ENCODE assay signal across 30 mouse cellular contexts in genomic region chr2:132280518-132281120, GRCm38 (mm10). TPM values are rescaled to one million over a fixed set of nuclear protein-coding genes. Genes with fewer than 3 reads are reported as not detected.
DNase-seq lines count a peak whose midpoint lies in the region; ATAC-seq and TF ChIP-seq lines count a peak whose summit lies in the region.
"Had no signal": no experiment of that assay in that cellular context is flagged by ENCODE, and none has a peak within 500 bp of the region (broad histone marks: within the 10 kb centered on the region; RNA-seq: fewer than 3 reads in every experiment).

No protein-coding gene starts in this region.

- no peak for TF ChIP-seq EP300 in heart, adult 2 months (IDR thresholded peaks at IDR 0.05; ENCODE audit: insufficient read depth, low read depth, low read length)
- TF ChIP-seq EP300 in CH12.LX (IDR thresholded peaks at IDR 0.05; ENCODE audit: low read length), result no peak

- WGBS in heart, adult 2 months, result 76% methylated on average over 10 of the region's 10 CpGs
- 89% methylated on average over 10 of the region's 10 CpGs for WGBS in heart, embryonic 12.5 days

- no peaks in the 10 kb centered on the region for H3K27me3 ChIP-seq in heart, adult 2 months (ENCODE audit: control insufficient read depth, insufficient read depth, low read length)
- H3K27me3 ChIP-seq in heart, embryonic 12.5 days (replicated peaks), result 0 out of 2 replicates have a peak, but pooled peaks cover 5% of the 10 kb centered on the region
- H3K27me3 ChIP-seq in megakaryocyte, embryonic 14.5 days (replicated peaks), result no peaks in the 10 kb centered on the region
- H3K27me3 ChIP-seq in CH12.LX (replicated peaks), result no peaks in the 10 kb centered on the region
- H3K27me3 ChIP-seq: embryonic facial prominence, embryonic 12.5 days; forebrain, embryonic 15.5 days; hindbrain, embryonic 15.5 days; intestine, embryonic 15.5 days; limb, embryonic 12.5 days; liver, embryonic 12.5 days; neural tube, embryonic 13.5 days had no signal

- in situ Hi-C loops in CH12.LX (cut with MboI; ENCODE audit: low pct_ligation_motif_present, low pct_unique_long_range_greater_than_20kb, low sequenced_read_pairs), result no loop called here

- dilution Hi-C loops in CH12.LX (cut with MboI; ENCODE audit: extremely low pct_ligation_motif_present, extremely low pct_unique_long_range_greater_than_20kb, low sequenced_read_pairs), result no loop called here

- no peak overlapping the region for H3K4me3 ChIP-seq in heart, adult 2 months
- H3K4me3 ChIP-seq in heart, embryonic 12.5 days, result no peak overlapping the region
- H3K4me3 ChIP-seq in megakaryocyte, embryonic 14.5 days (replicated peaks), result peak overlapping the region; percentile 64
- H3K4me3 ChIP-seq in CH12.LX (replicated peaks in 1 of 3; ENCODE audit: low read depth in 2 of 3, low read length in 2 of 3, poor library complexity in 1 of 3), result no peak overlapping the region
- no peak overlapping the region for H3K4me3 ChIP-seq in brown adipose tissue, adult 24 weeks (ENCODE audit: insufficient read depth, low read depth, low read length)
- H3K4me3 ChIP-seq: embryonic facial prominence, embryonic 12.5 days; forebrain, embryonic 10.5 days; forebrain, embryonic 15.5 days; hindbrain, embryonic 10.5 days; hindbrain, embryonic 15.5 days; intestine, embryonic 15.5 days; limb, embryonic 12.5 days; liver, embryonic 12.5 days; midbrain, embryonic 12.5 days; myocyte; neural tube, embryonic 13.5 days had no signal

- intact Hi-C loops in heart, adult 2 months (cut with DNase I), result loop anchor here (2.0 kb wide), 1 partner anchor 16 kb away; no protein-coding TSS in a partner anchor

- no peak for TF ChIP-seq RAD21 in CH12.LX (IDR thresholded peaks at IDR 0.05; ENCODE audit: low read depth, low read length)

- H3K79me2 ChIP-seq in heart, adult 2 months (replicated peaks; ENCODE audit: control insufficient read depth, insufficient read depth, low read length), result peaks cover 6% of the 10 kb centered on the region
- peaks cover 9% of the 10 kb centered on the region for H3K79me2 ChIP-seq in CH12.LX (replicated peaks; ENCODE audit: control insufficient read depth, extremely low read depth, insufficient read depth, poor library complexity, severe bottlenecking)

- no peak for DNase-seq in heart, adult 2 months
- no peak for DNase-seq in CH12.LX (ENCODE audit: extremely low read depth)
- no peak for DNase-seq in neural tube, embryonic 10.5 days (ENCODE audit: extremely low spot score, low spot score)
- DNase-seq in thymus, postnatal 0 days (ENCODE audit: low spot score), result no peak
- DNase-seq: adrenal gland, postnatal 10 days; cerebellum, adult 11-12 months; cerebellum, adult 9-11 months; embryo, embryonic 11 days; heart, postnatal 10 days; kidney, adult 8-10 months; liver, postnatal 0 days; thymus, adult 2 months; thymus, postnatal 4 days had no signal

- no peak overlapping the region for H3K4me2 ChIP-seq in heart, embryonic 12.5 days
- H3K4me2 ChIP-seq in CH12.LX (ENCODE audit: insufficient read depth, low read depth, poor library complexity, severe bottlenecking), result peak overlapping the region; percentile 38
- H3K4me2 ChIP-seq: embryonic facial prominence, embryonic 12.5 days; forebrain, embryonic 15.5 days; heart, embryonic 11.5 days; hindbrain, embryonic 15.5 days; intestine, embryonic 15.5 days; limb, embryonic 12.5 days; liver, embryonic 12.5 days; midbrain, embryonic 12.5 days; neural tube, embryonic 13.5 days had no signal

- peaks cover 43% of the 10 kb centered on the region for H3K4me1 ChIP-seq in heart, adult 2 months (ENCODE audit: control insufficient read depth, insufficient read depth, low read length)
- H3K4me1 ChIP-seq in heart, embryonic 12.5 days (replicated peaks), result peaks cover 53% of the 10 kb centered on the region
- H3K4me1 ChIP-seq in megakaryocyte, embryonic 14.5 days, result peaks cover 96% of the 10 kb centered on the region
- H3K4me1 ChIP-seq in CH12.LX (ENCODE audit: control insufficient read depth in 1 of 2, insufficient read depth in 2 of 2), result peaks cover 26 to 75% of the 10 kb centered on the region in 2 experiments
- peaks cover 43% of the 10 kb centered on the region for H3K4me1 ChIP-seq in brown adipose tissue, adult 24 weeks (ENCODE audit: control insufficient read depth, insufficient read depth, insufficient read length, low read length)

- H3K36me3 ChIP-seq in heart, adult 2 months (ENCODE audit: control insufficient read depth, insufficient read depth, low read length), result peaks cover 40% of the 10 kb centered on the region
- H3K36me3 ChIP-seq in heart, embryonic 12.5 days, result peaks cover 4% of the 10 kb centered on the region; the same call in 1 of the 2 replicates
- peaks cover 79% of the 10 kb centered on the region for H3K36me3 ChIP-seq in megakaryocyte, embryonic 14.5 days (replicated peaks; ENCODE audit: low read length)
- H3K36me3 ChIP-seq in CH12.LX (replicated peaks in 1 of 2; ENCODE audit: control insufficient read depth in 1 of 2, insufficient read depth in 1 of 2, low read length in 1 of 2), result peaks cover 0 to 30% of the 10 kb centered on the region in 2 experiments
- H3K36me3 ChIP-seq: forebrain, embryonic 15.5 days; intestine, embryonic 15.5 days; midbrain, embryonic 12.5 days had no signal

- H3K9me3 ChIP-seq in heart, embryonic 12.5 days (replicated peaks), result 0 out of 2 replicates have a peak, but pooled peaks cover under 1% of the 10 kb centered on the region
- no peaks in the 10 kb centered on the region for H3K9me3 ChIP-seq in megakaryocyte, embryonic 14.5 days
- peaks cover 3% of the 10 kb centered on the region for H3K9me3 ChIP-seq in CH12.LX (replicated peaks; ENCODE audit: low read length)
- H3K9me3 ChIP-seq: embryonic facial prominence, embryonic 12.5 days; forebrain, embryonic 10.5 days; forebrain, embryonic 15.5 days; hindbrain, embryonic 10.5 days; hindbrain, embryonic 15.5 days; intestine, embryonic 15.5 days; limb, embryonic 12.5 days; liver, embryonic 12.5 days; midbrain, embryonic 12.5 days; neural tube, embryonic 13.5 days had no signal

- no peak for TF ChIP-seq POLR2A in heart, adult 2 months (IDR thresholded peaks at IDR 0.05; ENCODE audit: insufficient read depth, low read depth, low read length)
- TF ChIP-seq POLR2A in CH12.LX (IDR thresholded peaks at IDR 0.05; ENCODE audit: low read depth, low read length), result no peak

- H3K27ac ChIP-seq in heart, adult 2 months, result peak overlapping the region; percentile 98
- no peak overlapping the region for H3K27ac ChIP-seq in heart, embryonic 12.5 days (ENCODE audit: poor library complexity, severe bottlenecking)
- H3K27ac ChIP-seq in CH12.LX (ENCODE audit: insufficient read depth, low read depth), result peak overlapping the region; percentile 20; the same call in 1 of the 2 replicates
- H3K27ac ChIP-seq in brown adipose tissue, adult 24 weeks (replicated peaks; ENCODE audit: low read depth, low read length), result peak overlapping the region; percentile 30; the same call in 1 of the 2 replicates
- H3K27ac ChIP-seq: embryonic facial prominence, embryonic 12.5 days; forebrain, embryonic 10.5 days; forebrain, embryonic 15.5 days; hindbrain, embryonic 10.5 days; hindbrain, embryonic 15.5 days; intestine, embryonic 15.5 days; limb, embryonic 12.5 days; liver, embryonic 12.5 days; macrophage; midbrain, embryonic 12.5 days; neural tube, embryonic 13.5 days had no signal

- TF ChIP-seq CTCF in heart, adult 2 months (IDR thresholded peaks at IDR 0.05), result no peak
- TF ChIP-seq CTCF in CH12.LX (conservative IDR thresholded peaks at IDR 0.05 in 1 of 2, IDR thresholded peaks at IDR 0.05 in 1 of 2; ENCODE audit: low read depth in 2 of 2, low read length in 2 of 2), result no peak

- no peak for ATAC-seq in heart, embryonic 12.5 days (ENCODE audit: insufficient number of reproducible peaks, low FRiP score)
- ATAC-seq in megakaryocyte, adult 5-6 weeks (ENCODE audit: poor library complexity, severe bottlenecking), result no peak
- ATAC-seq: forebrain, embryonic 15.5 days; intestine, embryonic 15.5 days; liver, embryonic 12.5 days; liver, postnatal 0 days had no signal

- no peak overlapping the region for H3K9ac ChIP-seq in heart, adult 2 months (ENCODE audit: low read depth, low read length)
- no peak overlapping the region for H3K9ac ChIP-seq in heart, embryonic 12.5 days
- peak overlapping the region; percentile 13; the same call in 1 of the 2 replicates for H3K9ac ChIP-seq in CH12.LX (ENCODE audit: insufficient read depth, low read depth)
- H3K9ac ChIP-seq: embryonic facial prominence, embryonic 12.5 days; forebrain, embryonic 15.5 days; hindbrain, embryonic 15.5 days; intestine, embryonic 15.5 days; limb, embryonic 12.5 days; liver, embryonic 12.5 days; liver, postnatal 0 days; midbrain, embryonic 12.5 days; neural tube, embryonic 13.5 days had no signal

RNA-seq across cellular contexts. Expression of gene Cds2, which starts 17.7 kb away (rescaled TPM):
- total RNA-seq in heart, adult 2 months (2021), result 10 to 100 TPM; 75.4 to 90.4 TPM
- polyA plus RNA-seq in heart, adult 2 months (2012; rRNA removed), result 48.0 and 85.1 TPM in 2 replicates
- polyA plus RNA-seq in heart, embryonic 12.5 days (2016; fragmentation: Nextera tagmentation; extraction: Ambion mirVana), result 18.9 and 21.0 TPM in 2 replicates
- polyA plus RNA-seq in megakaryocyte, embryonic 14.5 days (2012; ENCODE audit: insufficient read depth, low replicate concordance), result 13.8 and 21.9 TPM in 2 replicates
- 17.9 and 32.0 TPM in 2 replicates for total RNA-seq in megakaryocyte, adult 5-6 weeks (2015)
- total RNA-seq in megakaryocyte, adult 5-6 weeks (2017), result 24.4 and 26.3 TPM in 2 replicates
- total RNA-seq in CH12.LX (2012; rRNA removed), result 18.7 and 20.3 TPM in 2 replicates
- 15.9 and 21.2 TPM in 2 replicates for total RNA-seq in CH12.LX (2014; rRNA removed)
- polyA plus RNA-seq in CH12.LX (2012; ENCODE audit: insufficient read length, low read depth), result 26.0 and 38.9 TPM in 2 replicates
- 27.4 and 37.3 TPM in 2 replicates for polyA plus RNA-seq in brown adipose tissue, adult 24 weeks (2012; ENCODE audit: insufficient read depth, insufficient read length, missing spikeins)
- 24.4 and 24.5 TPM in 2 replicates for polyA plus RNA-seq in thymus, postnatal 0 days (2015; fragmentation: Nextera tagmentation; extraction: Ambion mirVana)

RNA-seq across cellular contexts. Expression of gene Pcna, which starts 27.5 kb away (rescaled TPM):
- total RNA-seq in heart, adult 2 months (2021), result 10 to 100 TPM; 36.5 to 39.9 TPM
- 25.9 and 35.8 TPM in 2 replicates for polyA plus RNA-seq in heart, adult 2 months (2012; rRNA removed)
- 172 and 177 TPM in 2 replicates for polyA plus RNA-seq in heart, embryonic 12.5 days (2016; fragmentation: Nextera tagmentation; extraction: Ambion mirVana)
- polyA plus RNA-seq in megakaryocyte, embryonic 14.5 days (2012; ENCODE audit: insufficient read depth, low replicate concordance), result 6.9 and 19.1 TPM in 2 replicates
- total RNA-seq in megakaryocyte, adult 5-6 weeks (2015), result 619 and 646 TPM in 2 replicates
- 482 and 494 TPM in 2 replicates for total RNA-seq in megakaryocyte, adult 5-6 weeks (2017)
- 354 and 466 TPM in 2 replicates for total RNA-seq in CH12.LX (2012; rRNA removed)
- 839 and 915 TPM in 2 replicates for total RNA-seq in CH12.LX (2014; rRNA removed)
- 550 and 554 TPM in 2 replicates for polyA plus RNA-seq in CH12.LX (2012; ENCODE audit: insufficient read length, low read depth)
- 46.7 and 56.1 TPM in 2 replicates for polyA plus RNA-seq in brown adipose tissue, adult 24 weeks (2012; ENCODE audit: insufficient read depth, insufficient read length, missing spikeins)
- polyA plus RNA-seq in thymus, postnatal 0 days (2015; fragmentation: Nextera tagmentation; extraction: Ambion mirVana), result 472 and 480 TPM in 2 replicates

RNA-seq across cellular contexts. Expression of gene Tmem230, which starts 33.0 kb away (rescaled TPM):
- total RNA-seq in heart, adult 2 months (2021), result 10 to 100 TPM; 23.1 to 23.3 TPM
- 28.0 and 43.2 TPM in 2 replicates for polyA plus RNA-seq in heart, adult 2 months (2012; rRNA removed)
- 40.3 and 40.7 TPM in 2 replicates for polyA plus RNA-seq in heart, embryonic 12.5 days (2016; fragmentation: Nextera tagmentation; extraction: Ambion mirVana)
- polyA plus RNA-seq in megakaryocyte, embryonic 14.5 days (2012; ENCODE audit: insufficient read depth, low replicate concordance), result 23.1 and 24.3 TPM in 2 replicates
- total RNA-seq in megakaryocyte, adult 5-6 weeks (2015), result 44.3 and 52.5 TPM in 2 replicates
- total RNA-seq in megakaryocyte, adult 5-6 weeks (2017), result 18.4 and 18.8 TPM in 2 replicates
- total RNA-seq in CH12.LX (2012; rRNA removed), result 20.3 and 27.7 TPM in 2 replicates
- 34.7 and 35.2 TPM in 2 replicates for total RNA-seq in CH12.LX (2014; rRNA removed)
- polyA plus RNA-seq in CH12.LX (2012; ENCODE audit: insufficient read length, low read depth), result 28.9 and 38.2 TPM in 2 replicates
- polyA plus RNA-seq in brown adipose tissue, adult 24 weeks (2012; ENCODE audit: insufficient read depth, insufficient read length, missing spikeins), result 24.9 and 31.3 TPM in 2 replicates
- 41.2 and 45.0 TPM in 2 replicates for polyA plus RNA-seq in thymus, postnatal 0 days (2015; fragmentation: Nextera tagmentation; extraction: Ambion mirVana)
